Mouse (Mus musculus) heart, adult 8-10 months (tissue): ENCODE results near the gene Nr6a1. TPM values are rescaled to one million over a fixed set of nuclear protein-coding genes. Genes with fewer than 3 reads are reported as not detected.
A peak's percentile ranks its signal among the peaks of the same experiment; 100 is the strongest.

Experiments used
- DNase-seq: peaks from one replicate; pipeline ENCODE4 v3.0.0; 2022; ENCODE audit warnings: low spot score
- total RNA-seq, 4 experiments: library from RNA; stranded (reverse); gene quantifications; 2 replicates each; pipeline ENCODE4 v1.2.4; 2022

Nr6a1 gene
- total RNA-seq, 4 experiments from 2014 or later, result 1.2 to 2.2 (median 1.9) TPM

DNA sequence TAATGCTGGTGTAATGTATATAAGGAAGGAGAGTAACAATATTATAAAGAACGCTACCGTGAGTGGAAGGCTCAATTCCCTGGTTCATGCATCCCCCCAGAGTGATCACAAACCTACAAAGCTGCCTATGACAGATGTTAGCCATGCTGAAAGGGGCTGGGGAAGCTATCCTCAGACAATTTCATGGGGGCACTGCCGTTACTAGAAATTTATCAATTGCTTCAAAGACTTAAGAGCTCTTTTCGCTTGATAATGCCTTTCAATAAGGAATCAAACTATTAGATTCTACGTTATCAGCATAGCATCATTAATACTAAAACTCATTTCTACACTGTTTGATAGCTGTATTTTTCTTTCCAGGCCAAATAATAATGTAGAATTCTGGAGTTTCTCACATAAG, 144.1 kb downstream of the Nr6a1 start:
- no peak for DNase-seq

DNA sequence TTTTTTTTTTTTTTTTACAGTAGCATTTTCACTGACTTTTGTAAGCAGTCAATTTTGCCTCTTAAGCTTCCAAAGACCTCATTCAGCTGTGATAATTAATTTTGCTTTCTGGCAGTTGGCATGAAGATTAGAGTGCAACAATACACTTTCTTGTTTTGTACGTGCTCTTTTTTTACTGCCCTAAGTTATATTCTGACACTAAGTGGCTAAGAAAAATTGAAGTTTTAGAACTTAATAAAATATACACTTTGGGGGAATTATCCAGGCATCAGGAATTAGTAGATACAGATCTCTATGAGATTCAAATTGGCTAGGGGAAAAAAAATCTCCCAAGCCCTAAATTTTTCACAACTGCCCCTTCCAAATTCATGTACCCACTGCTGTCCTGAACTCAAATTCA, 144.8 kb downstream of the Nr6a1 start:
- DNase-seq, result no peak

DNA sequence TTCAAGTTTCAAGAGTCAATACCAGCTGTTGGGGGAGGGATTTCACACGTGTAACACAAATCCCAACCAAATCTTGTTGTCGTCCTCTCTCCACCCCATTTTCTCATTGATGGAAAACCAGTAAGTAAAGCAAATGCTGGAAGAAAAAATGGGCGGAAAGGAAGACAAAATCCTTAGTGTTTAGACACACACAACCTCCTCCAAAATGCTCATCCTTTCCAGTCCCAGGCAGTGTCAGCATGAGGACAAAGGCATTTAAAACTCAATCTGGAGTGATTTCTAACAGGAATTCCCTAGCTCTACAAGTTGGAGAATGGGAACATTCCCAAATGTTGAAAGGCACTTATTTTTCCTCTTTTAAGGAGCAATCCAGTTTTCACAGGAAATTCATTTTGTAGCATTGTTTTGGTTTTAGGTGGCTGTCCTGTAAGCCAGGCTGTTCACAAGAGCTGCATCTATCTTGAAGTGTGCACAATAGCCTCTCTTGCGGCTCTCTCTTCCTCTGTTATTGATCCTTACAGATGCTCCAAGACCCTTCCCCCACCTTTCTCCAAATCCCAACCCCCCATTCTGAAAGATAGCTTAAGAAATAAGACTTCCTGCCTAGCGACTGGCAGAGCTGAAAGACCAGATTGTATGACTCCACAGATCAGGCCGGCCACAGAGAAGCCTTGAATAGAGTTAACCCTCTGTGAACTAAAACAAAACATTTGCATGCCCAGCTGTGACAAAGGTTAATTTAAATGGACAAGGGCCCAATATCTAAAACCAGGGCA, 145.4 kb downstream of the Nr6a1 start:
- DNase-seq, result no peak

DNA sequence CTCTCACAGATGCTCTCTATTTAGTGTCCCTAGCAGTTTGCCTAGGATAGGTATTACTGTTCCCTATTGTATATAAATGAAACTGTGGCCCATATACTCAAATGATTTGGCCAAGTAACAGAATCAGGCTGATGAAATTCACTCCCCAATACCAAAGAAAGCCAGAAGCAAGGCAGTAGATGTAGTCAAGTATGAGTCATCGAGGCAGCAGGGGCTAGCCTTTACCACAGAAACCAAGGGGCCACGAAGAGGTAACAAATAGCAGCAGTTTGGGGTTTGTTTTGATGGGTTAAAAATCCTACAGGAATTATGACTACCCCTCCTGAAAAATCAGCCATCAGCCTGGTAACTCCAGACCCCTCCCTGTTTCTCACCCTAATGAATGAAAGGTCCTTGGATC, 147.5 kb downstream of the Nr6a1 start:
- DNase-seq, result no peak

DNA sequence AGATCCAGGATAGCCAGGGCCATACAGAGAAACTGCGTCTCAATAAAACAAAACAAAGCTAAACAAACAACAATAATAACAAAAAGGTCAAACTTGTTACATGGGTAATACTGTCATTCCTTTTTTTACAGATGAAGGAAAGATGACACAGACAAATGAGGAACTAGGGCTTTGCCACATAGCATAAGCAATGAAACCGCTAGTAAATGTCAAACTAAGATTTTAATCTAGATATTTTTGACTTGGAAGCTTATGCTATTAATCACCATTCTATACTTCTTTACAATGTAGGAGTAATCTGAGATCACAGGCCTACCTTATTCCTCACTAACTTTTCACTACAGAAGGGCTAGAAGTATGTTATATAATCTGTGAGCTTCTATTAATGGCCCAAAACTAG, 150.2 kb downstream of the Nr6a1 start:
- no peak for DNase-seq

DNA sequence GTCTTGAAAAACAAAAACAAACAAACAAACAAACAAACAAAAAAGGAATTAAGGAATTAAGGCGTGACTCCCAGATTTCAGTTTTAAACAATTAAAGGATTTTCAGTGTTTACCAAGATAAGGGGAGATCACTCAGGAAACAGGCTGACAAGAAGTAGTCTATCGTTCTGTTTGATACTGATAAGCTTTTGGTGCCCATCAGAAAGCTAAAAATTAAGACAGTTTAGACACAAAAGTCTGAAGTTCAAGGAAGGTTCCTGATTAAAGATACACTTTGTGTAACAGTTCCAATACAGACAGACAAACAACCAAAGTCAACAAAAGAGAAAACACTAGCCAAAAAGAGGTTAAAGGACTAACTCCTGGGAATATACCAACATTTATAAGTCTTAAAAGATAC, 152.6 kb downstream of the Nr6a1 start:
- DNase-seq, result no peak

DNA sequence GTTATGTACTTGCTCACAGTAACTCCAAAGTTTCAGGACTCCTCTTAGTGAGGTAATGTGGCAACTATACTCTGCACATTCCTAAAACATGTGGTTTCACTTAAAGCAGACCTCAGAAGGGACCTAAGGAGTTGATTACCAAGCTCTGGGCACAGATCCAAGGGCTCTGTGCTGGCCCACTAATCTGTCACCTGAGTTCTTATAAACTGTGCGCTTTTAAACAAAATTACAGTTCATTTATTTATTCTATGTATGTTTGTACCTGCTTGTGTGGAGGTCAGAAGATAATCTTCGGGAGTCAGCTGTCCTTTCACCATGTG, 156.1 kb downstream of the Nr6a1 start:
- DNase-seq, result no peak

DNA sequence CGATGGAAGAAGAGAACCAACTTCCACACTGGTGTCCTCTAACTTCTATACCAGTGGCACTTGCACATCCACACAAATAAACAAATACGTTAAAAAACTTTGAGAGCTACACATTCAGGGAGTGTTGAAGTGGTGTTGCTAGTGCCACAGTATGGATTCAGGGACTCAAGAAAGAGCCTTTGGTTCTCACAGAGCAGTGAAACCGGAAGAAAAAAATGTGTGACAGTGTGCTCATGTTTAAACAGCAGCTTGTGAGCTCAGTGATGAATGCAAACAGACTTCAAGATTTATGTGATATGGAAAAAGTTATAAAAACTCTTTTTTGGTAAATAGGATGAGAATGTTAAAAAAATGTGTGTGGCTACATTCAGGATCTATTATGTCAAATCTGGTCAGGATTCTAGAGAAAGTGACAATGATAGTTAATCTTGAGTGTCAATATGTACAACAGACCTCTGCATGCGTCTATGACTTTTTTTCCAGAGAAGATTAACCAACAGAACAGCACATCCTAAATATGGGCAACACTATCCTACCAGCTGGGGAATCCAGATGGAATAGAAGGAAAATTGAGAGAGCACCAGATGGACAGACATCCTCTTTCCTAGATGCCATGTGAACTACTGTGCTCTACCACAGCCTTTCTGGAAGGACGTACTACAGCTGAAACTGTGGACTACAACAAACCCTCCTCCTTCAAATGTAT, 156.6 kb downstream of the Nr6a1 start:
- no peak for DNase-seq

DNA sequence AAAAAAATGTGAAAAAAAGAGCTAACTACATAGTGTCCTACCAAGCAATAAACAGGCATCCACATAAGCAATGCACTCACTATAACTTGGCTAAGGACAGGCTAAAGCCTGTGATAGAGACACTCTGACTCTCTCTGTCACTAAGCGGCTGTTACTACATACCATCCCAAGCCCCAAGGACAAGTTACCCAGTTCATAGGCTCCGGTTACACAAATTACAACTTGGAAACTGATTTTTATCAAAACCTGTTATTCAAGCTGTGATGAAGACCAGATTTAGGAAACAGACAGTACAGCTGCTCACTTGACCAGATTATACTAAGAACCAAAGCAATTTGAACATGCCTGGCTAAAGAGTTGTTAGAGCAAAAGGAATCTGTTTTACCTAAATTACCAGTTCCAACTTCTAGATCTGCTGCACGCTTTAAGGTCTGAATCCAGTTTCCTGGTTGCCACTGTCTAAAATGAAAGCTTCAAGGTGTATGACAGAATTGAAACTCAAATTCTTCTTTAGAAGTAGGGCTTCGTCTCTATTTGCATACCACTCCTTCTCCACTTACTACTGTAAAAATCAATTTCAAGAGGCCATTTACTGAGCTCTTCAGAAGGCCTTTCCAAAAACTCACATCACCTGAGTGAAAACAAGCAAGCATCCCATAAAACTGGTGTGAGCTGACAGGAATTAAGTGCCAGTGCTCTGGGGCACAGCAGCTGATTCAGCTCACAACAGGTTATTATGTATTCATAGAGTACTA, 160.1 kb downstream of the Nr6a1 start:
- no peak for DNase-seq

DNA sequence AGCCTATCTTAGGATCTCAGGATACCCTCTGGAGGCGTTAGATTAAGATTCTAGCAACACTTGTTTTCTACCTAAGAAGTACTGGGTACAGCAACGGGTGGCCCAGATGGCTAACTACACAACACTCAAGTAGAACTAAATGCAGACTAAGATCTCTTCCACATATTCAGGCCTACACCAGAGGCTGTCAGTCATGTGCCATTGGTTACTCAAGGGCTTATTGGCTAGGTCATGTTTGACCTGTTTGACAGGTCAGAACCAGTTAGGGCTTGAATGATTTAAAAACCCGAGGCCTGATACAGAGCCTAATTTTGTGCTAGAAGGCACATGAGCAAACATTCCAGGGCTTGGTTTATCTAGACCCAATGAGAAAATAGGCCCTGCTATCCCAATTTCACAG, 187.6 kb downstream of the Nr6a1 start:
- DNase-seq, result no peak

DNA sequence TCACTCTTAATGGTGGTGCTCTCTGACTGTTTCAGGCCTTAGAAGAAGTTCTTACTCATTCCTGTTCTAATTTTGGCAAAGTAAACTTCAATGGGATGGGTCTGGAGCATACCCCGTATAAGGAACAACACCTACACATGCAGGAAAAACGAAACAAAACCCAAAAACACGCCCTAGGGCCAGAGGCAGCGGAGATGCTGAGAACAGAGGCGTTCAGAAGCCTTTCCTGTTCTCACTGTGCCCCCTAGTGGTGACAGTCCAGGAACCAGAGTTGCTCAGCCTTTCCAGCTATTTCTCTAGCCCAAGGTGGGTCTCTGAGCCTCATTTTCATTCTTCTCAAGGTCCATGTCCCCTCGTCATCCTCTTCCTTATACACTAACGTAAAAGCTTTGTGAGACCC, 188.1 kb downstream of the Nr6a1 start:
- peak; percentile 59 for DNase-seq

DNA sequence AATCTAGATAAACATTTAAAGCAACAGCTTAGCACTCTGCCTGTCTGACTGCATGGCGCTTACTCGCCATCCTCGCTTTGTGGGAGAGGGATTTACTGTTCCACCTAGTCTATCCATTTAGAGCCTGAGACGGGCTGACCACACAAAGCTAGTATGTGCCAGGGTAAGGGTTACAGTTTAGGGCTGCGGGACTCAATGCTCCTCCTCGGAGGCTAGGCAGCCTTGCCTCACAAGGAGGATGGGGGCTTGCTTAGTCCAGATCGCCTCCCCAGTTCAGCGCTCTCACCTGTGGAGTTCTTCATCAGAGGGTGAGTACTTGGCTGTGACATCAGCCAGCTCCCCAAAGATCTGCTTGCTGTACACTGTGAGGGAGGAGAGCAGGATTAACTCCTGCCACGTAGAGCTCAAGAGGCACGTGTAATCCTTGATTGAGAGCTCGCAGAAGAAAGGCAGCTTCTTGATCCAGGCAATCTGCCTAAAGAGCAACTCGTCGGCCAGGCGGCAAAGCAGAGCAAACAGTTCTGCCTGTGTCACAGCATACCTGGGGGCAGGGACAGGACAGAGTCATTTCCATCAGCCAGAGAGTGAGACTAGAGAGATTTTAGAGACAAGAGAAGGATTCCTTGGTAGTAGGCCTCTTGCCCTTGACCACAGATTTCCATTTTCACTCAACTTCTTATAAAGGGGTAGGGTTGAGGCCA, 188.7 kb downstream of the Nr6a1 start:
- DNase-seq, result no peak

DNA sequence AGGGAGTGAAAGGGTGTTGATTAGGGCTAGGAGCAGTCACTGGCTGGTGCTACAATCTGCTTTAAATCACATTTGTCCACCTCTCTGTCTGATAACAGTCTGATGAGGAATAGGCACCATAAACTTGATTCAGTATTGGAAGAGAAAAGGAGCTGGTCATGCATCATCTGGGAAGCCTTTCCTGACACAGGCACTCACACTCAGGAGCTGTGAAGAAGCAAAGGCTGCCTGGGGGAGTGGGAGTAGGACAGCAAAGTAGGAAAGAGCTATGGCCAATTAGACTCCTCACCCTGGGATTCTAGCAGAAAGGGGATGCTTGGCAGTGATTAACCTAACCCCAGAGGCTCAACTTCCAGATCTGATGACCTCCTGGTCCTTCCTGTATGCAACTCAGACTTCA, 191.7 kb downstream of the Nr6a1 start:
- DNase-seq, result no peak

DNA sequence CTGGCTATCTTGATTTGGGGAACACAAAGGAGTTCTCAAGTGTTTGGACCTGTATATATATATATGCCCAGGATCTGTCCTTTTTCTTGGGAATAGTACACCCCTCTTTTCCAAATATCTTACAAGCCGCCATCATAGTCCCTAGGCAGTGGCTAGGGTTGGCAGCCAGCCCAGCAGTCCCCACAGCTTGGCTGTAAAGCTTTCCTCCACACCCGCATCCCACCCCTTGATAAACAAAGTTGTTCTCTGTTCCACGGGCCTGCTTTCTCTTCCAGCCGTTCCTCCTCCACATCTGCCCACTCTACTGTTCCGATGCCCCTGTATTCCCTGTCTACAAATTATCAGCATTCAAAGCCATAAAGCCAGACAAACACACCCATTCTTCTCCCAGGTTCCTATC, 192.8 kb downstream of the Nr6a1 start:
- no peak for DNase-seq

DNA sequence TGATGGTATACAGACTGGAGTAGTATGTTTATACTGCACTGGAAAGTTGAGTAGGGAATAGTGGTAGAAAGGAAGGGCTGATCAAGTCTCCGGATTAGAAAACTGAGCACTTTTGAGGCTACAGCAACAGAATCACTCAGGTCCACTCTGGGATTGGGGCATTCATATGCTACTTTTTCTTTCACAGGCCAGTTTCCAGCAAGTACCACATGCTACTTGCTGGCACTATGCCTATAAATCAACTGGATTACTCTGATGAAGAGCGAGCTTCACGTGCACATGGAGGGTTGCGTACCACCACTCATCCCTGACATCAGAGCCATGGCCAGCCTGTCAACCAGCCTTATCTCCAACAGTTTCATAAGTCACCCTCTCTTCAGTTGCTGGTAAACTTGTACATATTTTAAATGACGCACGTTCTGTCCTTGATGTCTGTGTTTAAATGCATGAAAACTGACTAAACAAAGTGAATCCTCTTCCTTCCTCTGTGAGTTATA, 197.1 kb downstream of the Nr6a1 start:
- no peak for DNase-seq

DNA sequence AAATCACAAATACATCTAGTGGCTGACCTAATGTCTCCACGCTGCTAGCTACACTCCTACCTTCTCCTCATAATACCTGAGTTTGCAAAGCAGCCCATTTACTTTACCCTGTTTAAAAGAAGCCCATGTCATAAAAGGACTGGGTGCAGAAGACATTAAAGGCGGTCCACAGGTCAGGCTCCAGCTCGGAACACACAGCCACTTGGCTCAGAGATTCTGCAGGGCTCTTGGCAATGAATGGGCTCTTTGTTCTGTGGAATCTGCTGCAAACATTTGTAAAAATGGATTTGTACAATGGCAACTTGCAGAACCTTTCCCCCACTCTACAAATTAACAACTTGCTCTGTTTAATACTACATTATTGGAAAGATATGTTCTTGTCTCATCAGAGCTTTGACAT, 202.1 kb downstream of the Nr6a1 start:
- DNase-seq, result no peak

DNA sequence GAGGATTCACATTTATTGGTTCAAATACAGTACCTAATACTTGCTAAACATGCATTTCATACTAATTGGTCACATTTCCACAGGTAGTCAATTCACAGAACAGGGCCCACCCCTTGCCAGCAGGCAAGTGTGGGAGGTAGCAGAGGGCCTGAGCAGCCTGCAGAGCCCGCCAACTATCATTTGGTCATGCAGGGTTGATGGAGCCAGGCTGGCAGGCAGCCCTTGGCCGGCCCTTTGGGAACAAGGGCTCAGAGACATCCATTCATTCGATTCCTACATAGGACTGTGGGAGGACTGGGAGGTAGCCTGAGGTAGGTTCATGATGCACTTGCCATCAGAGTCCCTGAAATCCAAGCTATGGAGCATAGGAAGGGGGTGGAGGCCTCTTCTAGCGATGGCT, 204.1 kb downstream of the Nr6a1 start:
- no peak for DNase-seq

DNA sequence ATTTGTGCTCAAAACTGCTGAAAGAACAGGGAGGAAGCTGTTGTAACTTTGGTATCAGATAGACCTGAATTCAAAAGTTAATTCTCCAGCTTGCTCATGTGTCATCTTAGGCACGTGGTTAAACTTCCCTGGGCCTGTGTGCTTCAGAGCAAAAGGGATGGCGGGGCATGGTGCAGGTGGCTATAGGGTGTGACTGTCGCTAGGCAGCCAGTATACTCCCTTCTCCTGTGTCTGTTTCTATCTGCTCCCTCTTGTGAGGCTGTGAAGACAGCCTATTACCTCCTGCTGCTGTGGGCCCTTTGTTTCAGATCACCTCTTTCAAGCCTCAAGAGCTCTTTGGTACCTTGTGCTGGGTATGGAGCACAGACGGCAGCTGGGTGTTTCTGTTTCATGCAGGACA, 205.4 kb downstream of the Nr6a1 start:
- no peak for DNase-seq

DNA sequence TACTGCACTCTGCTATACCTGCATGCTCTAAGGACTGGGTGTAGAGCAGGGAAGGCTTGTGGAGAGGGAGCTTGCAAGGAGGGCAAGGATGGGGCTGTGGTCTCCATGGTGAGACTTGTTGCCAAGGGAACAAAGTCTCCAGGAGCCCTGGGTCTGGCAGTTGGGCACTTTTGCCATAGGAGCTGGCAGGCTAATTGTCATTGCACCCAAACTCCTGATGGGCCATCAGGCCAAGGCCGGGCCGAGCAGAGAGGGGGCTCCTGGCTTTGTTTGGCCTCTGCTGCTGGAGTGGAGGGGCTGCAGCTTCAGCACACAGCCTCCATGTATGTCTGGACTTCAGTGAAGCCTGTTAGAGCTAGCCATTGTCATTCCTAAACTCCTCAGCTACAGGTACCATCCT, 206.8 kb downstream of the Nr6a1 start:
- DNase-seq, result no peak

DNA sequence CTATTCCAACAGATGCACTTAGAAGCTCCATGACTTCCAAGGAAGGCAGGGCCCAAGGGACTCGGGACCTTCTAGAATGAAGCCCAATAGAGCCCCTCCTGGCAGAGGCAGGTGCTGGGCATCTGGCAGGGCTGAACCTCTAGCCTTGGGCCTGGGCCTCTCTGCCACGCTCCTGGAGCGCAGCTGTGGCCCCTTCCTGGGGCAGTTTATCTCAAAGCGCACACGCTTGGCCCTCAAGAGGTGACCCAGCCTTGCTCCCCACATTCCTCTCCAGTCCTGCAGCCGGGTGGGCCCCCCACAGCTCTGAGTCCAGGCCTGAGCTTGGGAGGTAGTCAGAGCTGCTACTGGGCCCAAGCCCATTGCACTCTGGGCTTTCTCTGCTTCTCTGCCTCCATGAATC, 208.1 kb downstream of the Nr6a1 start:
- DNase-seq, result no peak

DNA sequence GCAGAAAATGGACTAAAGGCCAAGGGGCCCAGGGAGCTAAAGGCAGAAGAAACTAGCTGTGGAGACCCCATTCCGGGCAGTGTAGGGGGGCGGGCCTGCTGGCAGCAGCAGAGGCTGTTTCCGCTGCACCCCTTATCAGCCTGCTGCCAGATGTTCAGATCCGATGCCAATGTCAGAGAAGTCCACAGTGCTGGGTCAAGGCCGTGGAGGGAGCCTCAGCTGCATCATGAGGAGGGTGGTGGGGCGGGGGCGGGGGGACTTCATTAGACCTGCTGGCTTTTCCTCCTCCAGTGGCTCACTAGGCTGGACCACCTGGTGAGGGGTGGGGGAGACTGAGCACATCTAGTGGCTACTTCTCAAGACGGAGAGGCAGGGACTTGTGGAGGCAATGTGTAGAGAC, 208.8 kb downstream of the Nr6a1 start:
- no peak for DNase-seq

DNA sequence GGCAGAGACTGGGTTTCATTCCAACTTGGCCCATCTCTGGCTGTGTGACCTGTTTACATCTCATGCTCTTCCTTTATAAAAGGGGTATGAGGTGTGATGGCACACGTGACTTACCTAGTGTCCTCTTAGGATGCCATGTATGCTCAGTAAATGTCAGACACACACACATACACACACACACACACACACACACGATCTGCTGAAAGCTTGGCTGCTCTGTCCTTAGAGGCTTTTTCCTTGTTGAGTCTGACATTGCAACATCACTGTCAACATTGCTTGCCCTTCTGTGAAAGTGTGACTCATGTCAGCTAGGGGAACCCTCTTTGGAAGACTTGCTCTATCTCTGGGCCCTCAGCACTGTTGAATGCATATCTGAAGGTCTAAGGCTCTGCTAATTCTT, 210.1 kb downstream of the Nr6a1 start:
- DNase-seq, result no peak
